Mouse (Mus musculus) erythroblast, embryonic 14.5 days (primary cell): ENCODE measurements around the gene Dennd4c.

Experiments
- GATA1 ChIP-seq: IDR thresholded peaks from 2 replicates; pipeline ENCODE4 v1.6.1; 2012; ENCODE audit warnings: low read length, inconsistent platforms, mixed read lengths
- TAL1 ChIP-seq: IDR thresholded peaks from 3 replicates; pipeline ENCODE4 v1.6.1; 2012; ENCODE audit warnings: low read length, inconsistent platforms, mixed read lengths

DNA sequence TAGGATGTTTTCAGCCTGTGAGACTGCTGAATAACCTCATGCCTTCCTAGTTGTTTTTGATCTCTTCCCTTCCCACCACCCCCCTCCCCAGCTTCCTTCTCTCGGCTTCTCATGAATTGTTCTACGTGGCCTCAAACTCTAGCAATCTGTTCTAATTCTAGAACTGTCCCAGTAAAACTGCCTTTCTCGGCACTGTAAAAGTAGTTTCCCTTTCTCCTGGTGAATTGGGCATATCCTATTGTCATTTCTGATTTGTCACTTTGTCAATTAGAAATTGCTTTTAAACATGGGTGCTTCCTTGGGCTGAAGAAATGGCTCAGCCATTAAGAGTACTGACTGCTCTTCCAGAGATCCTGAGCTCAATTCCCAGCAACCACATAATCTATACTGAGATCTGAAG lies 103.7 kb downstream of the Dennd4c start:
- no peak for TF ChIP-seq TAL1
- TF ChIP-seq GATA1: no peak
